Mouse (Mus musculus) kidney, embryonic 16.5 days (tissue): ENCODE measurements around the gene Dhrs11. TPM values are rescaled to one million over a fixed set of nuclear protein-coding genes. Genes with fewer than 3 reads are reported as not detected.

ENCODE experiments used
- polyA plus RNA-seq: library from polyadenylated mRNA; unstranded; fragments of >200 nt; fragmentation: Nextera tagmentation; extraction: Ambion mirVana; gene quantifications from 2 replicates; pipeline ENCODE4 v1.2.1, GENCODE M21; 2015

Dhrs11 gene
- polyA plus RNA-seq, 1 experiment from 2014 or later, result 13.1 TPM

Other genes with a start within 250 kb of the Dhrs11 start
- gene Mrm1, start 9.5 kb downstream of the Dhrs11 start, polyA plus RNA-seq, result 12.3 and 15.5 TPM in 2 replicates
- gene Ggnbp2, start 41.8 kb upstream of the Dhrs11 start, polyA plus RNA-seq, result 62.6 and 63.3 TPM in 2 replicates
- gene Myo19, start 51.2 kb upstream of the Dhrs11 start, polyA plus RNA-seq, result 11.8 and 13.9 TPM in 2 replicates
- gene Pigw, start 51.3 kb upstream of the Dhrs11 start, polyA plus RNA-seq, result 3.8 and 4.3 TPM in 2 replicates
- gene Znhit3, start 87.4 kb upstream of the Dhrs11 start, polyA plus RNA-seq, result 57.6 and 61.6 TPM in 2 replicates
- 86.5 and 95.7 TPM in 2 replicates for gene Car4, start 128.8 kb upstream of the Dhrs11 start, polyA plus RNA-seq